17 mouse cellular contexts compared by ENCODE assay signal in the genomic region with DNA sequence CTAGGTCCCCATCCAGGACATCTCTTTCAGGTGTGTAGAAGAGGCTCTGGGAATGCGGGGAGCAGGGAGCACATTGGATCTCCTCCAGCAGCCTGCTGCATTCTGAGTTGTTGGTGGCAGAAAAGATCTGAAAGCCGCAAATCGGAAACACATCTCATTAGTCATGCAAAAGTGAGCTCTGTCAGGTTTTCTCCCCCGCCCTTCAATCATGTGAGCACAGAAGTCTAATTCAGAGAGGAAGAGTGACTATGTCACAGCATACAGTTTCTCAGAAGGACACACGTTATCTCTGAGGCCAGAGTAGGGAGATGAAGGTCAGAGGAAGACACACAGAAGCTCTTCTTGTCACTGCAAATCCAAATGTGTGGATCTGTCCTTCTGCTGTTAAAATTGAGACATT. TPM values are rescaled to one million over a fixed set of nuclear protein-coding genes. Genes with fewer than 3 reads are reported as not detected.
"Had no signal": no experiment of that assay in that cellular context is flagged by ENCODE, and none has a peak within 500 bp of the region (broad histone marks: within the 10 kb centered on the region; RNA-seq: fewer than 3 reads in every experiment).

No protein-coding gene starts in this region.

- H3K36me3 ChIP-seq: midbrain, embryonic 15.5 days; neural tube, embryonic 12.5 days; stomach, embryonic 15.5 days had no signal

- H3K27ac ChIP-seq: limb, embryonic 13.5 days; liver, embryonic 14.5 days; midbrain, embryonic 15.5 days; neural tube, embryonic 12.5 days; stomach, embryonic 15.5 days had no signal

- H3K27me3 ChIP-seq: stomach, embryonic 15.5 days had no signal

- DNase-seq: kidney, adult 18-20 months; kidney, postnatal 10 days; kidney, postnatal 4 days; lung, adult 18-20 months; lung, postnatal 36 days; right cerebral cortex, postnatal 4 days; spleen, adult 18-20 months; thymus, adult 2 months; thymus, postnatal 36 days had no signal

- H3K4me3 ChIP-seq: limb, embryonic 13.5 days; midbrain, embryonic 15.5 days; neural tube, embryonic 12.5 days; stomach, embryonic 15.5 days had no signal

RNA-seq across cellular contexts. Expression of gene Hhip, which starts 6.3 kb away (rescaled TPM):
- total RNA-seq: megakaryocyte, adult 5-6 weeks; monocyte, adult 5-6 weeks; neutrophil, adult 5-6 weeks had no signal
